Mouse (Mus musculus) left cerebral cortex, postnatal 4 days (tissue): ENCODE data around the gene Schip1. TPM values are rescaled to one million over a fixed set of nuclear protein-coding genes. Genes with fewer than 3 reads are reported as not detected.

Source experiments
- DNase-seq: peaks from one replicate; pipeline ENCODE4 v3.0.0-alpha.2; 2022
- intact Hi-C: fragments of 180-260 bp; cut with DNase I; formaldehyde crosslinking; loops from one replicate; pipeline ENCODE4 v1.15.1; 2025
- total RNA-seq, 2 experiments: library from RNA; stranded (reverse); gene quantifications; 2 replicates each; pipeline ENCODE4 v1.2.3; 2021

Gene Schip1
- total RNA-seq, 2 experiments from 2014 or later = 113 to 126 TPM

- intact Hi-C loops = no loop called here
- peak; percentile 32 for DNase-seq
Observed at GRCm38 (mm10) chr3:68121338-68121737, 56.7 kb downstream of the Schip1 start.

- DNase-seq = no peak
- intact Hi-C loops = no loop called here
Observed at GRCm38 (mm10) chr3:68126284-68126856, 61.8 kb downstream of the Schip1 start.

- DNase-seq = no peak
- intact Hi-C loops = no loop called here
Observed at GRCm38 (mm10) chr3:68130386-68130785, 65.8 kb downstream of the Schip1 start.

GRCm38 (mm10) chr3:68138833-68139627, 74.4 kb downstream of the Schip1 start:
- intact Hi-C loops = no loop called here

GRCm38 (mm10) chr3:68150688-68151087, 86.1 kb downstream of the Schip1 start:
- intact Hi-C loops = no loop called here
- no peak for DNase-seq

More at GRCm38 (mm10) chr3:68138833-68139627, 74.4 kb downstream of the Schip1 start:
- no peak for DNase-seq

- DNase-seq = no peak
- intact Hi-C loops = no loop called here
Observed at GRCm38 (mm10) chr3:68160175-68160574, 95.6 kb downstream of the Schip1 start.

GRCm38 (mm10) chr3:68160760-68161159, 96.2 kb downstream of the Schip1 start:
- intact Hi-C loops = no loop called here
- DNase-seq = no peak

- intact Hi-C loops = no loop called here
- DNase-seq = no peak
Observed at GRCm38 (mm10) chr3:68178248-68178647, 113.6 kb downstream of the Schip1 start.

GRCm38 (mm10) chr3:68187471-68187870, 122.9 kb downstream of the Schip1 start:
- intact Hi-C loops = no loop called here
- peak; percentile 7 for DNase-seq

- DNase-seq = no peak
- intact Hi-C loops = no loop called here
Observed at GRCm38 (mm10) chr3:68189100-68189499, 124.5 kb downstream of the Schip1 start.

GRCm38 (mm10) chr3:68196933-68197332, 132.3 kb downstream of the Schip1 start:
- intact Hi-C loops = no loop called here
- DNase-seq = no peak

GRCm38 (mm10) chr3:68201214-68201613, 136.6 kb downstream of the Schip1 start:
- peak; percentile 28 for DNase-seq

GRCm38 (mm10) chr3:68202162-68202902, 137.7 kb downstream of the Schip1 start:
- intact Hi-C loops = no loop called here
- DNase-seq = no peak

More at GRCm38 (mm10) chr3:68201214-68201613, 136.6 kb downstream of the Schip1 start:
- intact Hi-C loops = no loop called here

- intact Hi-C loops = no loop called here
- DNase-seq = no peak
Observed at GRCm38 (mm10) chr3:68203934-68204467, 139.4 kb downstream of the Schip1 start.

GRCm38 (mm10) chr3:68210422-68210821, 145.8 kb downstream of the Schip1 start:
- no peak for DNase-seq
- intact Hi-C loops = no loop called here

GRCm38 (mm10) chr3:68221452-68221851, 156.8 kb downstream of the Schip1 start:
- DNase-seq = no peak

GRCm38 (mm10) chr3:68239887-68240286, 175.3 kb downstream of the Schip1 start:
- no peak for DNase-seq
- intact Hi-C loops = no loop called here

More at GRCm38 (mm10) chr3:68221452-68221851, 156.8 kb downstream of the Schip1 start:
- intact Hi-C loops = no loop called here

GRCm38 (mm10) chr3:68243239-68243638, 178.6 kb downstream of the Schip1 start:
- no peak for DNase-seq
- intact Hi-C loops = no loop called here

GRCm38 (mm10) chr3:68246154-68246553, 181.6 kb downstream of the Schip1 start:
- intact Hi-C loops = no loop called here
- peak; percentile 28 for DNase-seq

GRCm38 (mm10) chr3:68250589-68250988, 186.0 kb downstream of the Schip1 start:
- intact Hi-C loops = no loop called here
- no peak for DNase-seq

- intact Hi-C loops = no loop called here
- no peak for DNase-seq
Observed at GRCm38 (mm10) chr3:68252335-68252734, 187.7 kb downstream of the Schip1 start.
